Mouse (Mus musculus) ES-E14 (cell line): ENCODE results near the gene Exoc4.

ENCODE experiments used
- CHD2 ChIP-seq: IDR thresholded peaks from 2 replicates; pipeline ENCODE4 v1.6.1; 2014; ENCODE audit warnings: mild to moderate bottlenecking, low read depth, low read length, inconsistent platforms
- HCFC1 ChIP-seq: IDR thresholded peaks from 2 replicates; pipeline ENCODE4 v1.6.1; 2012; ENCODE audit warnings: low read length, inconsistent platforms, borderline replicate concordance; ENCODE audit not compliant: insufficient read depth
- MAFK ChIP-seq: IDR thresholded peaks from 2 replicates; pipeline ENCODE4 v1.6.1; 2014; ENCODE audit warnings: mild to moderate bottlenecking, low read depth, low read length, inconsistent platforms; ENCODE audit not compliant: insufficient read depth
- ZNF384 ChIP-seq: IDR thresholded peaks from 2 replicates; pipeline ENCODE4 v1.6.1; 2012; ENCODE audit warnings: low read depth, low read length, inconsistent platforms

- TF ChIP-seq MAFK = no peak
- no peak for TF ChIP-seq CHD2
- TF ChIP-seq HCFC1 = no peak
- TF ChIP-seq ZNF384 = no peak
These were observed 680.6 kb downstream of the Exoc4 start for GRCm38 (mm10) chr6:33929342-33930086.
